Mouse (Mus musculus) heart, embryonic 13.5 days (tissue): ENCODE data around the gene Man2b1. TPM values are rescaled to one million over a fixed set of nuclear protein-coding genes. Genes with fewer than 3 reads are reported as not detected.
"Not testable (repeated sequence)": the region's sequence is repeated elsewhere in the genome, so short reads cannot be mapped to it uniquely, and the experiment has no call there.

Source experiments
- ATAC-seq: fragments of 200-750 bp; cut with Nextera tagmentation; 2 replicates; pipeline ENCODE4 v1.8.0; 2017; ENCODE audit warnings: moderate TSS enrichment; ENCODE audit not compliant: insufficient number of reproducible peaks, low FRiP score, low TSS enrichment; ENCODE audit errors: extremely low read depth
- H3K27ac ChIP-seq: fragments of 300-500 bp; sonication (generic); replicated peaks from 2 replicates; pipeline ENCODE4 v1.5.1; 2015; ENCODE audit warnings: moderate library complexity, mild to moderate bottlenecking, inconsistent platforms
- H3K27me3 ChIP-seq: fragments of 300-500 bp; sonication (generic); replicated peaks from 2 replicates; pipeline ENCODE4 v1.6.1; 2015; ENCODE audit warnings: mild to moderate bottlenecking, inconsistent platforms
- H3K36me3 ChIP-seq: fragments of 300-500 bp; sonication (generic); 2 replicates; pipeline ENCODE4 v1.6.1; 2015; ENCODE audit warnings: mild to moderate bottlenecking, inconsistent platforms
- H3K4me1 ChIP-seq: fragments of 300-500 bp; sonication (generic); 2 replicates; pipeline ENCODE4 v1.6.1; 2015; ENCODE audit warnings: inconsistent platforms
- H3K4me2 ChIP-seq: fragments of 300-500 bp; sonication (generic); 2 replicates; pipeline ENCODE4 v1.6.1; 2015; ENCODE audit warnings: inconsistent platforms, mild to moderate bottlenecking, moderate library complexity
- H3K4me3 ChIP-seq: fragments of 300-500 bp; sonication (generic); 2 replicates; pipeline ENCODE4 v1.5.1; 2015; ENCODE audit warnings: moderate library complexity, mild to moderate bottlenecking, inconsistent platforms
- H3K9ac ChIP-seq: fragments of 300-500 bp; sonication (generic); 2 replicates; pipeline ENCODE4 v1.6.1; 2015; ENCODE audit warnings: inconsistent platforms, mild to moderate bottlenecking, moderate library complexity
- H3K9me3 ChIP-seq: fragments of 300-500 bp; sonication (generic); 2 replicates; pipeline ENCODE4 v1.6.1; 2016; ENCODE audit warnings: inconsistent platforms
- WGBS: fragments of 180-500 bp; shearing (Covaris S2); methylation state at CpG from one replicate; pipeline ENCODE4 v1.1.7; 2015; ENCODE audit warnings: mixed read lengths; 5-methylcytosine and 5-hydroxymethylcytosine counted together
- polyA plus RNA-seq: library from polyadenylated mRNA; unstranded; fragments of >200 nt; fragmentation: Nextera tagmentation; extraction: Ambion mirVana; gene quantifications from 2 replicates; pipeline ENCODE4 v1.2.1, GENCODE M21; 2015

Man2b1 gene
- polyA plus RNA-seq, 1 experiment from 2014 or later = 30.5 TPM

DNA sequence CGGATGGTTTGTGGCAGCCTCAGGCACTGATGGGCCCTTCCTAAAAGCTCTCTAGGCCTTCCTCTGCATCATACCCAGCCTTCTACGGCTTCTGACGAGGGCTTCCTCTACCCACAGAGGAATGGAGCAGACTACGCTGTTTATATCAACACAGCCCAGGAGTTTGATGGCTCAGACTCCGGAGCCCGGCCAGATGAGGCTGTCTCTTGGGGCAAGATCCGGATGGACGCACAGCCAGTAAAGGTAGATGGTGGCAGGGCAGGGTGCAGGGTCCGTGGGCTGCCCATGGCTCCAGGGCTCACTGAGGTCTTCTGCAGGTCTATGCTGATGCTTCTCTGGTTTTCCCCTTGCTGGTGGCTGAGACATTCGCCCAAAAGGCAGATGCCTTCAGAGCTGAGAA lies 8.5 kb upstream of the Man2b1 start:
- H3K9ac ChIP-seq = no peak overlapping the region
- WGBS = 94% methylated on average over 10 of the region's 10 CpGs
- no peak overlapping the region for H3K4me3 ChIP-seq
- no peaks in the 10 kb centered on the region for H3K9me3 ChIP-seq
- H3K36me3 ChIP-seq = peaks cover 59% of the 10 kb centered on the region
- no peaks in the 10 kb centered on the region for H3K27me3 ChIP-seq
- H3K4me2 ChIP-seq = no peak overlapping the region
- no peak overlapping the region for H3K27ac ChIP-seq
- ATAC-seq = no peak
- H3K4me1 ChIP-seq = peaks cover 28% of the 10 kb centered on the region

GRCm38 (mm10) chr8:85076001-85076400 lies 7.1 kb upstream of the Man2b1 start:
- Histone ChIP-seq H3K27ac (no peak overlapping the region), H3K9me3 (no peaks in the 10 kb centered on the region), H3K36me3 (peaks cover 59% of the 10 kb centered on the region), H3K27me3 (no peaks in the 10 kb centered on the region), H3K4me3 (no peak overlapping the region), H3K9ac (no peak overlapping the region), H3K4me1 (peaks cover 29% of the 10 kb centered on the region), H3K4me2 (no peak overlapping the region)
- 65% methylated on average over 9 of the region's 9 CpGs for WGBS
- no peak for ATAC-seq

DNA sequence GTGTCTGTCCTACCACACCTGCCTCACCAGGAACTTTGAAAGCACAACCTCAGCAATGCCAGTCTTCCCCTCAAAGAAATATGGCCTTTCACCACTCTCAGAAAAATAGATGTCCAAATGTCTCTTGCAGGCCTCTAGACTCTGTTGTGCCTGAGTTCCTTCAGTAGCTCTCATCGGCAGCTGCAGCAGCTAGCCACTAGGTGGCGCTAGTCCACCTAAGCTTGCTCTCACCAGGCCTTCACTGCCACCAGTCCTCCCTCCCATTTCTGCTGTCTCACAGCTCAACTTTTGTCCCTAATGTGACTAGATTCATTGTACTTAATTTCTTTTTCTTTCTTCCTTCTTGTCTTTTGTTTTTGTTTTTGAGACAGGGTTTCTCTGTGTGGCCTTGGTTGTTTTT lies 6.1 kb upstream of the Man2b1 start:
- H3K27ac ChIP-seq = no peak overlapping the region
- H3K27me3 ChIP-seq = no peaks in the 10 kb centered on the region
- no peak overlapping the region for H3K4me2 ChIP-seq
- no peaks in the 10 kb centered on the region for H3K9me3 ChIP-seq
- no peak overlapping the region for H3K9ac ChIP-seq
- WGBS = 0% methylated on average over 2 of the region's 2 CpGs
- no peak overlapping the region for H3K4me3 ChIP-seq
- ATAC-seq = no peak
- peaks cover 34% of the 10 kb centered on the region for H3K4me1 ChIP-seq
- peaks cover 59% of the 10 kb centered on the region for H3K36me3 ChIP-seq

GRCm38 (mm10) chr8:85080214-85080531 lies 2.9 kb upstream of the Man2b1 start:
- peak overlapping the region; percentile 94 for H3K9ac ChIP-seq
- peak overlapping the region; percentile 62 for H3K27ac ChIP-seq
- no peaks in the 10 kb centered on the region for H3K9me3 ChIP-seq
- peaks cover 36% of the 10 kb centered on the region for H3K36me3 ChIP-seq
- H3K4me3 ChIP-seq = peak overlapping the region; percentile 89
- H3K27me3 ChIP-seq = no peaks in the 10 kb centered on the region
- under 1% methylated on average over 25 of the region's 25 CpGs for WGBS
- peak overlapping the region; percentile 94 for H3K4me2 ChIP-seq
- no peak for ATAC-seq
- peaks cover 41% of the 10 kb centered on the region for H3K4me1 ChIP-seq

DNA sequence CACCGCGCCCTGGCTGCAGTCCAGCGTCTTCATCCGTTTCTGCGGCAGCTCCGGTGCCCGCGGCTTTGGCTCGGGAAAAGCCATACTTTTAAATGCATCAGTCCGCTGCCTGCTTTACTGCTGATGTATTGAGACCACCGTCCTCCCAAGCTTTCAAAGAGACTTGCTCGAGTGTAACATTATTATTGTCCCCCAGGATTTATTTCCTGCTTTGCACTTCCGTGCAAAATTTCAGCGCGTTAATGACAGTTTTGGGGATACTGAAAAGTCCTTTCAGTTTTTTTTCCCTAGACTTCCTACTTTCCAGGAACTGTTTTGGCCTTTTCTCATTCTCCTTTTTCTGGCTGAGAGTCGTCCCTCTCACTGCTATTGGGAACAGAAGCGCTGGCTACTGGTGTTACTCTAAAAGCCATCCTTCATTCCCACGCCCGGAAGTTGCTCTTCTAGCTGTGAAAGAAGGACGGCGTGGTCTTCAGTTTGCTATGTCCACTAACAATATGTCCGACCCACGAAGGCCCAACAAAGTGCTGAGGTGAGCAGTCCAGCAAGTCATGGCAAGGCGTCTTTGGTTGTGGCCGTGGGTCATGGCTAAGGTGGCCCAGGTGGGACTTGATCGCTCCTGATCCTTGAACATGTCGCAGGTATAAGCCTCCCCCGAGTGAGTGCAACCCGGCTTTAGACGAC lies 2.4 kb upstream of the Man2b1 start, which contains the start of gene Wdr83os:
Gene Wdr83os, plus strand, starts transcription at position 209 of the 684 bp plus-strand sequence.
- Histone ChIP-seq H3K27me3 (no peaks in the 10 kb centered on the region), H3K4me1 (peaks cover 41% of the 10 kb centered on the region), H3K4me3 (peak within 1 kb of the TSS; percentile 89), H3K36me3 (peaks cover 36% of the 10 kb centered on the region), H3K4me2 (peak within 1 kb of the TSS; percentile 94), H3K9ac (peak within 1 kb of the TSS; percentile 94), H3K27ac (peak within 1 kb of the TSS; percentile 62), H3K9me3 (no peaks in the 10 kb centered on the region)
- no peak for ATAC-seq
- WGBS = under 1% methylated on average over 29 of the region's 30 CpGs

- Histone ChIP-seq H3K27ac (peak within 1 kb of the TSS; percentile 62), H3K27me3 (no peaks in the 10 kb centered on the region), H3K4me1 (peaks cover 41% of the 10 kb centered on the region), H3K4me3 (peak within 1 kb of the TSS; percentile 89), H3K9ac (peak within 1 kb of the TSS; percentile 94), H3K9me3 (no peaks in the 10 kb centered on the region), H3K36me3 (peaks cover 36% of the 10 kb centered on the region), H3K4me2 (peak within 1 kb of the TSS; percentile 94)
- peak; percentile 34; the same call in 1 of the 2 replicates for ATAC-seq
- under 1% methylated on average over 9 of the region's 9 CpGs for WGBS
Observed at GRCm38 (mm10) chr8:85081216-85081555, 1.9 kb upstream of the Man2b1 start, which contains the start of gene Wdr83. TSS of gene Wdr83 (minus strand) at chr8:85081306.

GRCm38 (mm10) chr8:85082169-85082568 lies 901 bp upstream of the Man2b1 start:
- not testable (repeated sequence) for H3K9ac ChIP-seq, H3K27ac ChIP-seq, H3K27me3 ChIP-seq, H3K9me3 ChIP-seq, ATAC-seq, H3K4me3 ChIP-seq
- Histone ChIP-seq H3K4me2 (peak overlapping the region; percentile 94; the same call in 1 of the 2 replicates), H3K4me1 (peaks cover 41% of the 10 kb centered on the region), H3K36me3 (peaks cover 39% of the 10 kb centered on the region)
- WGBS = 67% methylated on average over 4 of the region's 4 CpGs

DNA sequence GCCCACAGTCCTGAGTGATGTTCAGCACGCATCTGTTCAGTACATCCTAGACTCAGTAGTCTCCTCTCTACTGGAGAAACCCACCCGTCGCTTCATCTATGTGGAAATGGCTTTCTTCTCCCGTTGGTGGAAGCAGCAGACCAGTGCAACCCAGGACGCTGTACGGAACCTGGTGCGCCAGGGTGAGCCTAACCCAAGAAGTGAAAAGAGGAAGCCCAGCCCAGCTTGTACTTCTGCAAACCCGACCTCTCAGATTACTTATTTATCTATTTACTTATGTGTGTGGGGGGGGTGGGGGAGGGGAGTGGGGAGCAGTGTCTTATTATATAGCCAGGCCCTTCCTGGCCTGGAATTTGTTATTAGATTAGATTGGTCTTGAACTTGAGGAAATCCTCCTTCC lies 1.6 kb downstream of the Man2b1 start:
- Histone ChIP-seq H3K9me3 (no peaks in the 10 kb centered on the region), H3K36me3 (peaks cover 40% of the 10 kb centered on the region), H3K4me3 (no peak overlapping the region), H3K27ac (no peak overlapping the region), H3K27me3 (no peaks in the 10 kb centered on the region), H3K9ac (no peak overlapping the region), H3K4me2 (peak overlapping the region; percentile 93; the same call in 1 of the 2 replicates), H3K4me1 (peaks cover 30% of the 10 kb centered on the region)
- ATAC-seq = no peak
- WGBS = 87% methylated on average over 8 of the region's 8 CpGs

GRCm38 (mm10) chr8:85086238-85086637 lies 3.2 kb downstream of the Man2b1 start:
- Histone ChIP-seq H3K4me2 (no peak overlapping the region), H3K27ac (no peak overlapping the region), H3K36me3 (peaks cover 47% of the 10 kb centered on the region), H3K9me3 (no peaks in the 10 kb centered on the region), H3K4me1 (peaks cover 24% of the 10 kb centered on the region), H3K9ac (no peak overlapping the region), H3K27me3 (no peaks in the 10 kb centered on the region), H3K4me3 (no peak overlapping the region)
- ATAC-seq = no peak
- 85% methylated on average over 3 of the region's 3 CpGs for WGBS

GRCm38 (mm10) chr8:85088771-85089170 lies 5.7 kb downstream of the Man2b1 start:
- Histone ChIP-seq H3K4me1 (peaks cover 8% of the 10 kb centered on the region), H3K9me3 (no peaks in the 10 kb centered on the region), H3K9ac (no peak overlapping the region), H3K4me2 (no peak overlapping the region), H3K4me3 (no peak overlapping the region), H3K27me3 (no peaks in the 10 kb centered on the region), H3K36me3 (peaks cover 66% of the 10 kb centered on the region), H3K27ac (no peak overlapping the region)
- 57% methylated on average over 2 of the region's 2 CpGs for WGBS
- ATAC-seq = no peak

- Histone ChIP-seq H3K27me3 (no peaks in the 10 kb centered on the region), H3K36me3 (peaks cover 79% of the 10 kb centered on the region), H3K4me3 (no peak overlapping the region), H3K27ac (no peak overlapping the region), H3K4me1 (no peaks in the 10 kb centered on the region), H3K4me2 (no peak overlapping the region), H3K9me3 (no peaks in the 10 kb centered on the region), H3K9ac (no peak overlapping the region)
- WGBS = 86% methylated on average over 11 of the region's 11 CpGs
- no peak for ATAC-seq
Observed at GRCm38 (mm10) chr8:85090856-85091255, 7.8 kb downstream of the Man2b1 start.

DNA sequence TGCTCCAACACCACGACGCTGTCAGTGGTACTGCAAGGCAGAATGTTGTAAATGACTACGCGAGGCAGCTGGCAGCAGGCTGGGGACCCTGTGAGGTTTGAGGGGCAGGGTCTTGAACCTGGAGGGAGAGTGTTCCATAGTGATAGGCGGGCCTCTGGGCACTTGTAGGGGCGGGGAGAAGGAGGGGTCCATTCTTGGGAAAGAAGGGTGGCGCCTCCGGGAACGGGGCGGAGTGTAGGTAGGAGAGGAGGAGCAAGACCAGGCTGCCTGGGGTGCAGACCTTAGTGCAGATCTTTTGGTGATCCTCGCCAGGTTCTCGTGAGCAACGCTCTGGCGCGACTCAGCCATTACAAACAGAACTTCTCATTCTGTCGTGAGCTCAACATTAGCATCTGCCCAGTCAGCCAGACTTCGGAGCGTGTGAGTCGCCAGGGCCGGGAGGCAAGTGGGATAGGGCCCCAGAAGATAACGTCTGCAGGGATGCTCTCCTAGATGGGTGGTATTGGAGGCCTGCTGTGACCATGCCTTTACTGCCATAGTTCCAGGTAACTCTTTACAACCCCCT lies 8.5 kb downstream of the Man2b1 start:
- H3K36me3 ChIP-seq = peaks cover 79% of the 10 kb centered on the region
- 27% methylated on average over 21 of the region's 21 CpGs for WGBS

More for the DNA sequence above, 8.5 kb downstream of the Man2b1 start:
- Histone ChIP-seq H3K9me3 (no peaks in the 10 kb centered on the region), H3K4me1 (no peaks in the 10 kb centered on the region), H3K4me2 (no peak overlapping the region), H3K27ac (no peak overlapping the region), H3K27me3 (no peaks in the 10 kb centered on the region), H3K4me3 (no peak overlapping the region), H3K9ac (no peak overlapping the region)
- ATAC-seq = no peak
